Mouse (Mus musculus): ENCODE measurements around the gene Ntm.

Ntm gene

GRCm38 (mm10) chr9:29962978-29963377, at the start of gene Ntm:
Gene Ntm (minus strand): TSS chr9:29963141.
- in situ Hi-C loops (cut with MseI, MboI): no loop called here

GRCm38 (mm10) chr9:30005701-30006100, 42.8 kb upstream of the Ntm start:
- in situ Hi-C loops (cut with MseI, MboI): loop anchor here in 1 of 2 experiments (10.0 kb wide), 1 partner anchor 259 kb away; no protein-coding TSS in a partner anchor

GRCm38 (mm10) chr9:30003612-30004011, 40.7 kb upstream of the Ntm start:
- in situ Hi-C loops (cut with MseI, MboI): loop anchor here in 1 of 2 experiments (10.0 kb wide), 1 partner anchor 261 kb away; no protein-coding TSS in a partner anchor

GRCm38 (mm10) chr9:29981177-29981915, 18.4 kb upstream of the Ntm start:
- in situ Hi-C loops (cut with MseI, MboI): loop anchor here in 1 of 2 experiments (25.0 kb wide), 1 partner anchor 319 kb away; no protein-coding TSS in a partner anchor

GRCm38 (mm10) chr9:29961954-29962867, 730 bp downstream of the Ntm start:
- in situ Hi-C loops (cut with MseI, MboI): no loop called here

- in situ Hi-C loops (cut with MseI, MboI): no loop called here
These were observed 1.4 kb downstream of the Ntm start for GRCm38 (mm10) chr9:29961512-29961911.

- in situ Hi-C loops (cut with MseI, MboI): no loop called here
These were observed 2.2 kb downstream of the Ntm start for GRCm38 (mm10) chr9:29960741-29961140.

GRCm38 (mm10) chr9:29960236-29960635, 2.7 kb downstream of the Ntm start:
- in situ Hi-C loops (cut with MseI, MboI): no loop called here

- in situ Hi-C loops (cut with MseI, MboI): no loop called here
These were observed 6.0 kb downstream of the Ntm start for GRCm38 (mm10) chr9:29956936-29957335.

- in situ Hi-C loops (cut with MseI, MboI): no loop called here
These were observed 8.9 kb downstream of the Ntm start for GRCm38 (mm10) chr9:29954031-29954430.

GRCm38 (mm10) chr9:29949041-29949440, 13.9 kb downstream of the Ntm start:
- in situ Hi-C loops (cut with MseI, MboI): no loop called here

- in situ Hi-C loops (cut with MseI, MboI): no loop called here
These were observed 19.5 kb downstream of the Ntm start for GRCm38 (mm10) chr9:29943209-29944070.

GRCm38 (mm10) chr9:29942183-29942952, 20.6 kb downstream of the Ntm start:
- in situ Hi-C loops (cut with MseI, MboI): no loop called here

GRCm38 (mm10) chr9:29939517-29940034, 23.4 kb downstream of the Ntm start:
- in situ Hi-C loops (cut with MseI, MboI): no loop called here

GRCm38 (mm10) chr9:29928796-29929195, 34.1 kb downstream of the Ntm start:
- in situ Hi-C loops (cut with MseI, MboI): no loop called here

- in situ Hi-C loops (cut with MseI, MboI): no loop called here
These were observed 37.6 kb downstream of the Ntm start for GRCm38 (mm10) chr9:29925382-29925781.

GRCm38 (mm10) chr9:29898406-29899054, 64.4 kb downstream of the Ntm start:
- in situ Hi-C loops (cut with MseI, MboI): no loop called here

- in situ Hi-C loops (cut with MseI, MboI): no loop called here
These were observed 65.5 kb downstream of the Ntm start for GRCm38 (mm10) chr9:29897448-29897847.

- in situ Hi-C loops (cut with MseI, MboI): no loop called here
These were observed 70.1 kb downstream of the Ntm start for GRCm38 (mm10) chr9:29892792-29893191.

GRCm38 (mm10) chr9:29888712-29889111, 74.2 kb downstream of the Ntm start:
- in situ Hi-C loops (cut with MseI, MboI): no loop called here
